ENCODE assay signal across 20 mouse cellular contexts in genomic region chr19:3836791-3837190, GRCm38 (mm10). TPM values are rescaled to one million over a fixed set of nuclear protein-coding genes. Genes with fewer than 3 reads are reported as not detected.
DNase-seq lines count a peak whose midpoint lies in the region; TF ChIP-seq lines count a peak whose summit lies in the region.
"Had no signal": no experiment of that assay in that cellular context is flagged by ENCODE, and none has a peak within 500 bp of the region (broad histone marks: within the 10 kb centered on the region; RNA-seq: fewer than 3 reads in every experiment).

No protein-coding gene starts in this region.

- H3K36me3 ChIP-seq in thymus, adult 2 months (ENCODE audit: control insufficient read depth, insufficient read depth, low read length), result no peaks in the 10 kb centered on the region
- H3K36me3 ChIP-seq: embryonic facial prominence, embryonic 15.5 days; forebrain, embryonic 10.5 days; heart, embryonic 13.5 days; hindbrain, embryonic 15.5 days had no signal

- H3K4me1 ChIP-seq in thymus, adult 2 months (replicated peaks; ENCODE audit: control insufficient read depth, insufficient read depth, low read length), result peaks cover 24% of the 10 kb centered on the region
- H3K4me1 ChIP-seq: embryonic facial prominence, embryonic 15.5 days; hindbrain, embryonic 15.5 days had no signal

- H3K27me3 ChIP-seq in thymus, adult 2 months (ENCODE audit: control insufficient read depth, insufficient read depth, low read length), result no peaks in the 10 kb centered on the region
- H3K27me3 ChIP-seq: embryonic facial prominence, embryonic 15.5 days; heart, embryonic 13.5 days; hindbrain, embryonic 15.5 days had no signal

- peak; percentile 60 for DNase-seq in thymus, adult 2 months
- no peak for DNase-seq in thymus, postnatal 10 days (ENCODE audit: low spot score in 2 of 2)
- peak; percentile 56 for DNase-seq in naive thymus-derived CD4-positive, alpha-beta T cell, adult 2 months (ENCODE audit: low read depth)
- DNase-seq in thymus, postnatal 36 days, result peak; percentile 47 to 56
- DNase-seq in gastrocnemius, postnatal 25 days, result no peak
- DNase-seq in left cerebral cortex, adult 2 months (ENCODE audit: extremely low spot score in 1 of 2, low spot score in 2 of 2), result no peak
- DNase-seq: adrenal gland, adult 2 months; adrenal gland, postnatal 36 days; cerebellum, adult 2 months; cerebellum, postnatal 10 days; embryo, embryonic 11 days; gastrocnemius, adult 2 months; gastrocnemius, postnatal 36 days; heart, adult 11 months; heart, postnatal 36 days had no signal

- H3K4me3 ChIP-seq in thymus, adult 2 months (ENCODE audit: control insufficient read depth, insufficient read depth, low read length), result no peak overlapping the region
- H3K4me3 ChIP-seq in left cerebral cortex, adult 2 months, result no peak overlapping the region
- H3K4me3 ChIP-seq: embryonic facial prominence, embryonic 15.5 days; erythroblast, embryonic 14.5 days; forebrain, embryonic 10.5 days; gastrocnemius, adult 2 months; heart, embryonic 13.5 days; hindbrain, embryonic 15.5 days had no signal

- TF ChIP-seq CTCF in thymus, adult 2 months (IDR thresholded peaks at IDR 0.05; ENCODE audit: borderline replicate concordance, control insufficient read depth, extremely low read depth, insufficient read depth, low read length, poor library complexity), result no peak
- no peak for TF ChIP-seq CTCF in left cerebral cortex, adult 2 months (IDR thresholded peaks at IDR 0.05)

- no peak for TF ChIP-seq POLR2A in thymus, adult 2 months (IDR thresholded peaks at IDR 0.05; ENCODE audit: control insufficient read depth, extremely low read depth, insufficient read depth, low read length, poor library complexity)

- H3K27ac ChIP-seq in thymus, adult 2 months (ENCODE audit: control insufficient read depth, insufficient read depth, low read length), result no peak overlapping the region
- H3K27ac ChIP-seq in left cerebral cortex, adult 2 months, result no peak overlapping the region
- H3K27ac ChIP-seq: embryonic facial prominence, embryonic 15.5 days; forebrain, embryonic 10.5 days; gastrocnemius, adult 2 months; heart, embryonic 13.5 days; hindbrain, embryonic 15.5 days had no signal

- intact Hi-C loops in left cerebral cortex, adult 2 months (cut with DNase I), result no loop called here

- 33% methylated on average over 9 of the region's 9 CpGs for WGBS in thymus, adult 2 months

RNA-seq across cellular contexts. Expression of gene Chka, which starts 14.8 kb away (rescaled TPM):
- 39.1 and 44.2 TPM in 2 replicates for polyA plus RNA-seq in thymus, adult 2 months (2012; rRNA removed)
- total RNA-seq in gastrocnemius, postnatal 25 days (2021), result 1 to 10 TPM; 1.8 to 2.3 TPM
- 100 to 1,000 TPM in 1 of 2 experiments, 10 to 100 TPM in 1; 96.7 to 120 TPM for total RNA-seq in left cerebral cortex, adult 2 months (2021)

Comparison
In these comparisons a context has a peak if more than half of its experiments do, and no peak if none do; other contexts are left out.
1. DNase-seq: peak in thymus, adult 2 months (single experiment), naive thymus-derived CD4-positive, alpha-beta T cell, adult 2 months (single experiment) and thymus, postnatal 36 days (2 of 2); none in thymus, postnatal 10 days (0 of 2), gastrocnemius, postnatal 25 days (single experiment) and left cerebral cortex, adult 2 months (0 of 2).
2. RNA of gene Chka, which starts 14.8 kb away (total RNA-seq): 96.7 to 120 TPM in left cerebral cortex, adult 2 months; 1.8 to 2.3 TPM in gastrocnemius, postnatal 25 days; every median in the first group is over 10 times any median in the second.